Mouse (Mus musculus) right cerebral cortex, adult 2 months (tissue): ENCODE data around the gene Cbx4.
"Not testable (repeated sequence)": the region's sequence is repeated elsewhere in the genome, so short reads cannot be mapped to it uniquely, and the experiment has no call there.

ENCODE experiments used
- DNase-seq, 2 experiments: peaks; one replicate each; pipeline ENCODE4 v3.0.0; 2021 to 2022; ENCODE audit warnings: low spot score in 2 of 2

Cbx4 gene

DNA sequence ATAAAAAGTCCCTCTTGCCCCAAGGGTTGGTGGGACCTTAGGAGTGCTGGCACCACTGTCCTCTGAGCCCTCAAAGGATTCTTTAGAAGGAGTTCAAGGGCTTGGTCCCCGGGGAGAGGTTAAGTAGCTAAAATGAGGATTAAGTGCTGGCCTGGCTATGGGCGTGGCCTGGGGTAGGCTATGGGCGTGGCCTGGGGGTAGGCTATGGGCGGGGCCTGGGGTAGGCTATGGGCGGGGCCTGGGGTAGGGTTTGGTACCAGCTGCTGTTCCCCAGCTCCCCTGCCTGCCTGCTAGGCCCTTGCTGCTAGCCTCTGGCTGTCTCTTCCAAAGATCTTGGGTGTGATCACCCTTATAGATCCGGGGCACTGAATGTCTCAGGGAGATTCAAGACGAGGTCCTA is 25.3 kb upstream of the Cbx4 start:
- DNase-seq, result no peak

DNA sequence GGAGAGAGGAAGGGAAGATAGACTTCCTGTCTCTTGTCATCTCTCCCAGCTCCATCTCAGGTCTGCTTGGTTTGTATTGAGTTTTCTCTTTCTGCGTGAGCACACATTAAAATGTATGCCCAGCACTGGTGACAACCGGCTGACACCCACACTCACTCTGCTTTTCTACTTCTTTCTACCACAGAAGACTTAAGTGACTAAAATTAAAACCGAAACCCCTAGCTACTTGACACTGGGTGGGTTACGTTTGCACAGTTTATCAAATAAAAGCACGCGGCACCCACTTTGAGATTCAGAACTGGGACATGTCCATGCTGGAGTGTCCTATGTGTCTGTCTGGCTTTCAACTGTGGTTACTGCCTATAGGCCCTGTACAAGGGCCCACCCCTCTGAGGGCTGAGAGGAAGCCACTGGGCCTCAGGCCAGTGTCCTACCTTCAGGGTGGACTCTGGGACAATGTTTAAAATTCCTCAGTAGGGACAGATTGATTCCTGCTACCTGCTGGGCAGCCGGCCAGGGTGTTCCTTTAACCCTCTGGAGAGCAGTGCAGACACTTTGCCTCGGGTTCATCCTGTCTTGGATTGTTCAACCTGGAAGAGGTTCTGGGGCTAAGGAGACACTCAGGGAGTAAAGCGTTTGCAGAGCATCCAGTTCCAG is 23.5 kb upstream of the Cbx4 start:
- DNase-seq, result no peak

DNA sequence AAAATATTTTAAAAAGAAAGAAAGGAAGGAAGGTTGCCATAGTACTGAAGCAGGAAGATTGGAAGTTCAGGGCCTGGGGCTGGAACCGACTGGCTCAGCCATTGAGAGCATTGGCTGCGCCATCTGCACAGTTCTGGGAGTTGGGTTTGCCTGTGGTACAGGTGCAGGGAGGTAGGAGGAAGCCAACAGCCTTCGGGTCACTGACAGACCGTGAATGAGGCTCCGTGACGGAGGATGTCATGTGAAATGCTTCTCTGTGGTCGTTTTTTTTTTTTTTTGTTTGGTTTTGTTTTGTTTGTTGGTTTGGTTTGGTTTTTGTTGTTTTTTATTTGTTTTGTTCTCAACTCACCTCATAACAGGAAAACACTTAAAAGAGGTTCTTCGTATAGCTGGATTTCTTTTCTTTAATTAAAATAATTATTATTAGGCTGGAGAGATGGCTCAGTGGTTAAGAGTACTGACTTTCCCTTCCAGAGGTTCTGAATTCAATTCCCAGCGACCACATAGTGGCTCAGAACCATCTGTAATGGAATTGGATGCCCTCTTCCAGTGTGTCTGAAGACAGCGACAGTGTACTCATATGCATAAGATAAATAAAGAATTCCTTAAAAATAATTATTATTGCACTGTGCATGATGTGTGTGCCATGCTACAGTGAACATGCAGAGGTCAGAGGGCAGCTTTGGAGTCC is 22.7 kb upstream of the Cbx4 start:
- no peak for DNase-seq

DNA sequence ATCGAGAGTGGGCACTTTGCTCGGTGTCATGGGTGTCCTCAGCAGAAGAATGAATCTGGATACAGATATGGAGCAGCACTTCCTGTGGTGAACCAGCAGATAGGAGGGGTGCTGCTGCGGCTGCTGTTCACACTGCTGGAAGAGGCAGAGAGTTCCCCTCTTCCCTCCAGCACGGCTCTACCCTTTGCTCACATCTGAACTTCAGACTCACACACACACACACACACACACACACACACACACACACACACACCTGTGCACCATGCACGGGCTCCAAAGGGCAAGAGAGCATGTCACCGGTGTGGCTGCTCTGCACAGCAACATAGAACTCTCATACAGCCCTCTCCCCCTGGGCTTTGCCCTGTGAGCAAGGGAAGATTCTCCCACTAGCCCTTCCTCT is 20.3 kb upstream of the Cbx4 start:
- no peak for DNase-seq

DNA sequence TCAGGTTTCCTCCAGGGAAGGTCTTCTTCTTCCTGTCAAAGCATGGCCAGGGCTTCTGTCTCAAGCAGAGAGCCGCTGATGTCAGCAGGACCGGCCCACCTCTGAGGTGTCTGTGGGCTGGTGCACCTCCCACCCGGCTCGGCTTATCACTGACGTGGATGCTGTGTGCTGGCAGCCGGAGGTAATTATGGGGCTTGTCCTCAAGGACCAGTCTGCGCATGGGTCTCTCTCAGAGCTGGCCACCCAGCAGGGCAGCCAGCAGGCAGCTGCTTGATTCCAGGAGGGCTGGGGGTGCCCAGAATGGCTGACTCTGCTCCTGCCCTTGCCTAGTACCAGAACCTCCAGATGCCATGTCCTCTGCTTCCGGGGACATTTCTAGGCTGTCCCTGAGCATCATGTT is 19.7 kb upstream of the Cbx4 start:
- DNase-seq, result no peak

DNA sequence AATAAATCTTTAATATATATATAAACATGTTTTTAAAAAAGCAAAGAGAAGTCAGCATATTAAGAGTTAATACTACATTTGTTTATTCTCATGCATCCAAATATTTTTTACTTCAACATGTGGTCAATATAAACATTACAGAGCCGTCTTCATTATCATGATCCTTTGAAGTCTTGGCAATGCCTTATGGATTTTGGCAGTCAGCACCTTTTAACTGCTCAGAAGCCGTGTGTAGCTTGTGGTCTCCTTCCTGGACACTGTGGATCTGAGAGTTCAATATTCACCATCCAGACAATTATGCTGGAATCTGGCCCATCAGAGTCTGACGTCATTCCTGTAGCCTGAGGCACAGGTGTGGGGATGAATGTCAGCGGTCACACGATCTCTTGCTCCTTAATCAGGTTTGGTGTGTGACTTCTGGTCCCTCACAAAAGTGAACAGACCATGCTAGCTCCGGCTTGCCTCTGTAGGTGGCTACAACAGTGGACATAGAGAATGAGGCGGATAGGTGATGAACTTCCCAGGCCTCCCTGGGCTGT is 19.1 kb upstream of the Cbx4 start:
- DNase-seq, result no peak

DNA sequence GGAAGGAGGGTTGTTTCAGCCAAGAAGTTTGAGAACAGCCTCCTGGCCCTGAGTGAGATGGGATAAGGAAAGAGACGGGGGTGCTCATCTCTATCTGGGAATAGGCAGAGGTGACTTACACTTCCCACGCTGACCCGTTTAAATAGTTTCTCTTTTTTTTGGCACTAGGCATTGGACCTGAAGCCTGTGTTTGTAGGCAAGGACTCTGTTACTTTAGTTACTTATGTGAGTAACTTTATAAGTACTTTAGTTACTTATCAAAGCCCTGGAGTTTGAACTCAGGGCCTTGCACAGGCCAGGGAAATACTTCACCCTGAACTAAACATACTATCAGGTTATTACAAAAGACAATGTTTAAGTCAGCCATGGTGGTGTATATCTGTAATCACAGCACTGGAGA is 18.0 kb upstream of the Cbx4 start:
- no peak for DNase-seq

DNA sequence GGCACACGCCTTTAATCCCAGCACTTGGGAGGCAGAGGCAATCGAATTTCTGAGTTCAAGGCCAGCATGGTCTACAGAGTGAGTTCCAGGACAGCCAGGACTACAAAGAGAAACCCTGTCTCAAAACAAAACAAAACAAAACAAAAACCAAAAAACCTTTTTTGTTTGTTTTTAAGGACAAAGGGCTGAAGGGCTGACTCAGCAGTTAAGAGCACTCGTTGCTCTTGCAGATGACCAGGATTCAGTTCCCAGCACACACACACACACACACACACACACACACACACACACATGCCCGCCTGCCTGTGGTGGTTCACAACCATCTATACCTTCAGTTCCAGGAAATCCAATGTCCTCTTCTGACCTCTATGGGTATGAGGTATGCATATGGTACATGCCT is 14.3 kb upstream of the Cbx4 start:
- DNase-seq, result not testable (repeated sequence)

DNA sequence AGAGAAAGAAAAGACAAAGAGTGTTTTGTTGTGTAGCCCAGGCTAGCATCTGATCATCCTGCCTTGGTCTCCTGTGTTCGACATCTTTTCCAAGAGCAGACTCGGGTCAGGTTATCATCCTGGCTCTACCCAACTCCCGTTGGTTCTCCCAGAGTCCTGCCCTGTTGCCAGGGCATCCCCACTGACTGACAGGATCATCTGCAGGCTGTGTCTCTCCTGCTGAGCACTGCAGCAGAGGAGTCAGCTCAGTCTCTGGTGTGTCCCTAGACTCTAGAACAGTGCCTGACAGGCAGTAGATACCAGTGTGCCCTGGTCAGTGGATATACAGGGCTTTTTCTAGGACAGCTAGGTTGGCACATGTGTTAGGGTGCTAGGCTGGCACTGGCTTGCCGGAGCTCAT is 12.2 kb upstream of the Cbx4 start:
- DNase-seq, result no peak

DNA sequence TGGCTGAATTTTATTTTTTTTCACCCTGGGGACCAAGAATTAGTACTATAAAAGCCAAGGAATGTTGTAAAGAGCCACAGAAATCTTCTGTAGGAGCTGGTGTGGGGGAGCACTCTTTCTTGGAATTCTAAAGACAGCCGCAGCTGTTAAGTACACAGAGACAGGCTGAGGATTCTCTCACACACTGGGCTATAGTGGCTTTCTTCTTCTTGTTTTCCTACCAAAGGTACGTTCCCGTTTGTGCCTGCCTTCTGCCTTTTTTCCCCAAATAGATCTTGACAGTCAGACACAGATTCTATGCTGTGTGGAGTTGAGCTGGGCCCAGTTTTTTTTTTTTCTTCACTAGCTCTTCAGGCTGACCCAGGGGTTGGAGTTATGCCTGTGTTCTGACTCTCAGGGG is 9.4 kb upstream of the Cbx4 start:
- DNase-seq, result peak; percentile 14 to 15

DNA sequence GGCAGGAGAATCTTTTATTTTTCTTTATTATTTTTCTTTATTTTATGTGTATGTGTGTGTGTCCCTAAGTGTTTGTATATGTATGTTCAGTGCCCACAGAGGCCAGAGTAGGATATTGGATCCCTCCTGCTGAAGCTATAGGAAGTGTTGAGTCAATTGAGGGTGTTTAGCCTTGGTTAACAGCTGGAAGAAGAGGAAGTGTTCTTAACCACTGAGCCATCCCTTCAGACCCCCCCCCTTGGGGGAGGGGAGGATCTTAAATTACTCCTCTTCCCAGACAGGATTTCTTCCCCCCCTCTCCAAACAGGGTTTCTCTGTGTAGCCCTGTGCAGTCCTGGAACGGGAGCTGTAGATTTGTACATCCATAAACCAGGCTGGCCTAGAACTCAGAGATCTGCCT is 7.3 kb upstream of the Cbx4 start:
- DNase-seq, result no peak

DNA sequence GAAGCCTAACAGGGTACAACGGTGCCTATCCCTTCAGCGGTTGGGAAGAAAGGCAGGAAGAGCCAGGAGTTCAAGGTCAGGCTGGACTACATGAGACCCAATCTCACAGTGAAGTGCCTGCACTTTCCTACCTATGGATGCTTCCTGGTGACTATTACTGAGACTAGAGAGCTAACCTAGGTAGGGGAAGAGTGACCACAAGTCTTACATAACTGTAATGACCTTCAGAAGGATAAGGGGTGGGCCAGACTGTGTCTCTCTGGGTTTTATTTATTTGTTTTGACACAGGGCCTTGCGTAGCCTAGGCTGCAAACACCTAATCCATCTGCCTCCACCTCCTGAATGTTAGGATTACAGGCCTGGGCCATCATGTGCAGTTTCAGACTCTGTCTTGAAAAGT is 6.3 kb upstream of the Cbx4 start:
- DNase-seq, result no peak

DNA sequence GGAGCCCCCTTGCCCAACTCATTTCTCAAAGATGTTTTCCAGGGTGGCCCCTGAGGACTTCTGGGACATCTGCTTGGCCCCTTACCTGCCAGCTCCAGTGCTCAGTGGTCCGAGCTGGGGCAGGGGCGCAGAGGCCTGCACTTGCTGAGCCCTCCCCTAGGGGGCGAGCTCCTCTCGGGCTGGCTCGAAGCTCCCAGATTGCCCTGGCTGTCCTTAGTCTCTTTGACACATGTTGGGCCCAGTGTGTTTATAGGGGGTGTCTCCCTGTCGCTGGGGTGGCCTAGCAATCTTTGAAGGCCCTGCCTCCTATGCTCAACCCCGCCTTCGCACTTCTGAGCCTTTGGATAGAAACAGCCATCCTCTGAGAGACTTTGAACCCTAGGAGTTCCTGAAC is 5.6 kb upstream of the Cbx4 start:
- DNase-seq, result peak; percentile 18 to 29

DNA sequence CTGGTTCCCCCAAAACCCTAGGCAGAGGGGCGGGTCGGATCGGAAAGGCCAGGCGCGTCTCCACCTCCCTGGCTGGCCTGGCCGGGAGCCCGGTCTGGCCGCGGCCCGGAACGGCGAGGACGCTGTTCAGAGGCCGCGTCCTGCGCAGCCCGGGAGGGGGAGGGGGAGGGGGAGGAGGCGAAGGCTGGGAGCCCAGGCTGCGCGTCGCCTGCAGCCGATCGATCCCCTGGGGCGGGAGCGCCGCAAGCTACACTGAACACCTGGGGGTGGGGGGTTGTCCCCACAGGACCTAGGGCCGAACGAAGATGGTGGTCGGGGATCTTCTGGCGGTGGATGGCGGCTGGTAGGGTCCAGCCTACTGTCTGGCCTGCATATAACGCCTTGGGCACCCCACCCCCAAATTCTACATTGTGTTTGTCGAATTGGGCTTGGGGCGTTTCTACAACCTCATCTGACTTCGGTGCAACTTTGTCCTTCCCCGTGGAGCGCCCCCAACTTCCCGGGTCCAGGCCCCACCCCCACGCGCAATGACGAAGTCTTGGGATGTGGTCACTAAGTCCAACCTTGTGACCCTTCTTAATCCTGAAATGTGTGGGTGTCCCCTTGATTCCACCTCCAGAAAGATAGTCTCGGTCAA is 5.1 kb upstream of the Cbx4 start:
- DNase-seq, result peak in 1 of 2 experiments; percentile 19

DNA sequence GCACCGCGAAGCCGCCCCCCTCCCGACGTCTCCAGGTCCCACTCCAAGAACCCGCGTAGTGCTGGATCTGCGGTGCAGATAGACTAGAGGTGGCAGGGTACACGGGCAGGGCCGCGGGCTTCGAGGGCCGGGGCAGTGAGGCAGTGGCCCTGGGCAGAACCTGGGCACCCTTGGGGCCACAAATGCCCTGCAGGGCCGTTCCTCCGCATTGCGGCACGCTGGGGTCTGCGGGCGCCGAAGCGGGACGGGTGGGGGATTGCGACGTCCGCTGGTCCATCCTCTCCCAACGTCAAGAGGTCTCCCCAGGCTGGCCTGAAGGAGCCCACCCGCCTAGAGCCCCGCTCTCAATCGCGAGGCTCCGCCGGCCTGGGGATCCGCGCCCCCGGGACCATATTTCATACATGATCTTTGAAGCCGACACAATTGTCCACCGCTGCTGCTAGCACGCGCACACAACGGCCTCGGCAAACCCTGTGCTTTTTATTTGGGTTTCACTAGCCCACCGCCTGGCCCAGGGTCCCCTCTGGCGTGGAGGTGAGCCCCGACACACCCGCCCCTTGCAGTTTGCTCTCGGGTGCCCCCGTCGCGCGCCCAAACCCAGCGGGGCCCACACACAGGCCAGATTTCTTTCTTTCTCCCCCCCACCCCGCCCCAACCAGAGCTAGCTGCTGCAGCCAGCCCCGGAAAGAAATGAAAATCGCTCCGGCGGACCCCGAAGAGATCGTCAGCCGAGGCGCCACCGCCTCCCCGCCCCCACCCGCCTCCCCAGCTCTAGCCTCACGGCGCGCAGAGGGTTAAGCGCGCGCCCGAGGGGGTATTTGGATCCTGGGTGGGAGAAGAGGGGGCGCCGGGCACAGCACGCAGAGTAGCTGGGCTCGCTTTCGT is 4.3 kb upstream of the Cbx4 start:
- DNase-seq, result peak in 1 of 2 experiments; percentile 13

DNA sequence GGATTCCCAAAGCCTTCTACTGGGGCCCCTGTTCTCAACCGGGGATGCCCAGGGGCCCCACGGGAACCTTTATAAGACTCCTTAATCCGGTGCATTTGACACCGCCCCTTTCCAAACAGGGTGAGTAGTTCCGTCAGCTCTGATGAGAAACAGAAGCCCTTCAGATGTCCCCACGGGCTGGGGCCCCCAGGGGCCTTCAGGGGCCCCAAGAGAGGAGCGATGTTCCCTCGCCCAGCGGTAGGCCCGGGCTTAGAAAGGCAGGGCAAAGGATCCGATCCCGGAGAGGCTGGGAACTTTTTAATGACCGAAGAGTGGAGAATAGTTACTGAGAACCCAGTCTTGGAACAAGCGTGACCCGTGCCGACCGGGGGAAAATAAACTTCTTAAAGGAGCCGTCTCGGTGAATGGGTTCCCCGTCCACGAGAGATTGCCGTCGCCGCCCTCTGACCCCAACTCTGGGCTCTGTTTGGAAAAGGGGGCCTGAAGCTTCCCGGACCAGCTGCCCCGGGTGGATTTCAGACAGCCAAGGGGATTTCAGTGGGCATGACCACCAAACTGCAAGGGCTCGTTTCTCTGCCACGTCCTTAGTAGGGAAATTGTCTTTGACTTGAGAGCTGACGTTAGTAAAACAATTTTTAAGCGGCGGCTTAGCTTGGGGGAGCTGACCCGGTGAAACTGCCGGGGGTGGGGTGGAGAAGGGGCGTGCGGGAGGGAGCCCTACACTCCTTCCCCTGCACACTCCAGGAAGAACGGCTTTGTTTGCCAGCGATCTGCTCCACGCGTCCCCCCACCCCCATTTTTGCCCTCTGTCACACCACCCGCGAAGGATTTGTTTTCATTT is 3.4 kb upstream of the Cbx4 start:
- DNase-seq, result peak in 1 of 2 experiments; percentile 9

DNA sequence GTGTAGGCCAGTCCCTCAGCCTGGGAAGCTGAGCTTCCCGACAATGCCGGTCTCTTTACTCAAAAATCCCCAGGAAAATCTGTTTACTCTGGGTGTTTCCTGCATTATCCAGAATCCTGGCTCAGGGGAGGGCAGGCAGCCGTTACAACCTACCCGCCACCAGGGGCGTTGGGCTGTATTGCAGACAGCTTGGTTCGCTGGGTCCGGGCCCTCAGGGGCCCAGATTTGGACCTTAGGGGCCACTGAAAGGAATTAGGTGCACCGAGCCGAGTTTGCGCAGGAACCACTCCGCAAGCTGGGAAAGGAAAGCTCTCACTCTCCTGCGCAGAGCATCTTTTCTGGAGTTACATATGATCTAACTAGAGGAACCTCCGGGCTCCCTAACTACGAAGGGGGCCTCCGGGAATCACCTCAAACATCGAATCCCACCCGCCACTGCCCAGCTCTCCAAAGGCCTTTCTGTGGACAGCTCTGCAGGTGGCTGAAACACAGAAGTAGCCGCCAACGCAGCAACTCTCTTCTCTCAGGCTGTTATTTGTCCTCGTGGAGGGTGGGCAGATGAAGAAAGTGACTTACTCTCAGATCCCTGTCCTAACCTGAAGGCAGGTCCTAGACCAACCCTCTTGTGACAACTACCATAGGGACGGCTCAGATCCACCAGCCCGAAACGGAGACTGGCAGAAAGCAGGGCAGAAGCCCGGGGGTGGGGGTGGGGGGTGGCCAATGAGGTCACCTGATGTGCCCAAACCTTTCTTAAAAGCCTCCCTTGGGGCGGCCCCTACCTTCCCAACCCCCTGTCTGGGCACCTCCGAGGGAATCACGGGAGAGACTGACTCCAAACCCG is 2.6 kb upstream of the Cbx4 start:
- peak in 1 of 2 experiments; percentile 10 for DNase-seq

DNA sequence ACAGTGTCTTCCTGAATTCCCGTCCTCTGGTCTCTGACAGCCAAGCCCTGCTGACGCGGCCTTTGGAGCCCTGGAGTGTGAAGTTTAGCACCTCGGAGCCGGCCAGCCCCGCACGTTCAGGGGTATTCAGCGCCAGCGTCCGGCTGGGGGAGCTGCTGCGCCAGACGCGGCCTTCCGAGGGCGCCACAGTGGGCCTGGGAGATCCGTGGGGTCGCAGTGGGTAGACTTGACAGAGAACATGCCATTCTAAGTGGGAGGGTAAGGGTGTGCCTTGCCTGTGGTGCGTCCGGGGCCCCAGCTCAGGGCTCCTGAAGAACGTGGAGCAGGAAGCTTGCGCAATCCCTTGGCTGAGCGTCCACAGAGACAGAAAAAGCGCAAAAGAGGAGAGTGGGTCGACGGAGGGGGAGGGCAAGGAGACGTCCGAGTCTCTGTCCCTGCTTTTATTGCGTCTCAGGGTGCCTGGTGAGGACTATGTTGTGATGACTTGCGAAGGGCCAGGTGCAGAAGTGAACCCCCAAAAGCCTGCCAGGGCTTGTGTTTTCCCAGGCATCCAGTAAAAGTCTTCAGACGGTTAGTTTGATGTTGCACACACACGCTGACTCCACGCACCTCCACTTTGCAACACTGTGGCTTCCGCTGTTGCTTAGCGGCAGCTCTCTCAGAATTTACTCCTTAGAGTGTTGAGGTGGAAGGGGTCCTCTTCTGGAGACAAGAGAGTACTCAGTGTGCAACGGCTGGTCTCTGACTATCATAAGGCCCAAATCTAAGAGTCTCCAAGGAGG is 1.5 kb upstream of the Cbx4 start:
- DNase-seq, result peak in 1 of 2 experiments; percentile 8
